Mouse (Mus musculus) embryonic facial prominence, embryonic 13.5 days (tissue): ENCODE measurements around the gene Olfml2a. TPM values are rescaled to one million over a fixed set of nuclear protein-coding genes. Genes with fewer than 3 reads are reported as not detected.
"Not testable (repeated sequence)": the region's sequence is repeated elsewhere in the genome, so short reads cannot be mapped to it uniquely, and the experiment has no call there.

Source experiments
- ATAC-seq: fragments of 200-750 bp; cut with Nextera tagmentation; 2 replicates; pipeline ENCODE4 v1.8.0; 2017; ENCODE audit warnings: low read depth; ENCODE audit not compliant: insufficient number of reproducible peaks, insufficient read depth, low FRiP score, low TSS enrichment
- H3K27ac ChIP-seq: fragments of 300-500 bp; sonication (generic); 2 replicates; pipeline ENCODE4 v1.5.1; 2015; ENCODE audit warnings: moderate library complexity, mild to moderate bottlenecking, inconsistent platforms
- H3K27me3 ChIP-seq: fragments of 300-500 bp; sonication (generic); 2 replicates; pipeline ENCODE4 v1.6.1; 2015; ENCODE audit warnings: mild to moderate bottlenecking, inconsistent platforms
- H3K36me3 ChIP-seq: fragments of 300-500 bp; sonication (generic); 2 replicates; pipeline ENCODE4 v1.6.1; 2015; ENCODE audit warnings: mild to moderate bottlenecking, inconsistent platforms
- H3K4me1 ChIP-seq: fragments of 300-500 bp; sonication (generic); 2 replicates; pipeline ENCODE4 v1.6.1; 2015; ENCODE audit warnings: inconsistent platforms
- H3K4me2 ChIP-seq: fragments of 300-500 bp; sonication (generic); 2 replicates; pipeline ENCODE4 v1.6.1; 2015; ENCODE audit warnings: moderate library complexity, mild to moderate bottlenecking, inconsistent platforms
- H3K4me3 ChIP-seq: fragments of 300-500 bp; sonication (generic); 2 replicates; pipeline ENCODE4 v1.5.1; 2015; ENCODE audit warnings: mild to moderate bottlenecking, inconsistent platforms
- H3K9ac ChIP-seq: fragments of 300-500 bp; sonication (generic); 2 replicates; pipeline ENCODE4 v1.6.1; 2015; ENCODE audit warnings: mild to moderate bottlenecking, inconsistent platforms
- H3K9me3 ChIP-seq: fragments of 300-500 bp; sonication (generic); 2 replicates; pipeline ENCODE4 v1.6.1; 2016; ENCODE audit warnings: inconsistent platforms
- WGBS: fragments of 180-500 bp; shearing (Covaris S2); methylation state at CpG from one replicate; pipeline ENCODE4 v1.1.7; 2015; ENCODE audit warnings: mixed read lengths; 5-methylcytosine and 5-hydroxymethylcytosine counted together
- polyA plus RNA-seq: library from polyadenylated mRNA; unstranded; fragments of >200 nt; fragmentation: Nextera tagmentation; extraction: Ambion mirVana; gene quantifications from 2 replicates; pipeline ENCODE4 v1.2.1, GENCODE M21; 2015

Gene Olfml2a
- polyA plus RNA-seq, 1 experiment from 2014 or later = 9.0 TPM

- ATAC-seq = peak; percentile 82
- Histone ChIP-seq H3K36me3 (peaks cover 40% of the 10 kb centered on the region), H3K27ac (peak within 1 kb of the TSS; percentile 91), H3K4me3 (peak within 1 kb of the TSS; percentile 65), H3K9me3 (no peaks in the 10 kb centered on the region), H3K9ac (peak within 1 kb of the TSS; percentile 94), H3K4me1 (peaks cover 41% of the 10 kb centered on the region), H3K4me2 (peak within 1 kb of the TSS; percentile 87), H3K27me3 (no peaks in the 10 kb centered on the region)
- under 1% methylated on average over 58 of the region's 58 CpGs for WGBS
Observed at GRCm38 (mm10) chr2:39004880-39005435, 73.2 kb downstream of the Olfml2a start, which contains the start of gene Arpc5l. TSS of gene Arpc5l (plus strand) at chr2:39005348.

DNA sequence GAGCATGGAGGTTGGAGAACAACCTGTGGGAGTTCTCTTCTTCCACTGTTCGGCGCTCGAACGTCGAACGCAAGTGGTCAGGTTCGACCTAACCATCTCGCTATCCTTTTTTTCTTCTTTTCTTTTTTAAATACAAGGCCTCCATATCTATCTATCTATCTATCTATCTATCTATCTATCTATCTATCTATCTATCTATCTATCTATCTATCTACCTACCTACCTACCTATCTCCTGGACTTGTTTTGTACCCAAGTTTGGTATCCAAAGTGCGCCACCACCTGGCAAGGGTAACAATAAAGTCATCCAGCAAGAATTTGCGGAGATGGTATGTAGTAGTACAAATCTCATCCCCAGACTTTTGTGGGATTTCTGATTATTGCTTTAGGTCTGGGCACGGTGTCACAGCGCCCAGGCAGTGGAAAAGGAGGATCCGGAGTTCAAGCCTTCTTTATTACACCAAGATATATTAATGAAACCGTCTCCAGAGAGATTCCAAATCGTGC lies 73.8 kb downstream of the Olfml2a start, which contains the start of gene Rpl35:
Gene Rpl35, minus strand, starts transcription at position 51 of the 506 bp plus-strand sequence.
- Histone ChIP-seq H3K9me3 (no peaks in the 10 kb centered on the region), H3K4me1 (peaks cover 45% of the 10 kb centered on the region), H3K9ac (peak within 1 kb of the TSS; percentile 94), H3K36me3 (peaks cover 35% of the 10 kb centered on the region), H3K4me3 (peak within 1 kb of the TSS; percentile 65), H3K27ac (peak within 1 kb of the TSS; percentile 91), H3K4me2 (peak within 1 kb of the TSS; percentile 87), H3K27me3 (no peaks in the 10 kb centered on the region)
- no peak for ATAC-seq
- 13% methylated on average over 15 of the region's 15 CpGs for WGBS

DNA sequence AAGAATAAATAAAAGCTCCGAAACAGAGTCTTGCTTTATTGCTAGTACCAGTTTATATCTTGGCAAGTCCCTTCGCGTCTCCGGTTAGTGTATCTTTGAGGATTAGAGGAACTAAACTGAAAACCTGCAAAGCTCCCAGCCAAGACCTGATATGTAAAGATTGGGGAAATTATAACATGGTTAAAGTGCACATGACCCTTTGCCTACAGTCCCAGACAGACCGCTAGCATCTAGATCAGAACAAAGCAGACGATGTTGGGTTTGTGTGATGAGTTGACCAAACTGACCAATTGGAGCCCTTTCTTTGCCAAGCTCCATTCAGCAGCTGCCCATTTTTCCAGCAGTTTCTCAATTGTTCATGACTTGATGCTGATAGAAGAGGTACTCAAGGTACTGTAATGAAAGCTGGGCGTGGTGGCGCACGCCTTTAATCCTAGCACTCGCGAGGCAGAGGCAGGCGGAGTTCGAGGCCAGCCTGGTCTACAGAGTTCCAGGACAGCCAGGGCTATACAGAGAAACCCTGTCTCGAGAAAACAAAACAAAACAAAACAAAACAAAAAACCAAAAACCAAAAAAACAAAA lies 74.5 kb downstream of the Olfml2a start:
- H3K9ac ChIP-seq = peak overlapping the region; percentile 94
- peaks cover 29% of the 10 kb centered on the region for H3K36me3 ChIP-seq
- H3K4me3 ChIP-seq = peak overlapping the region; percentile 65
- H3K27me3 ChIP-seq = no peaks in the 10 kb centered on the region
- no peaks in the 10 kb centered on the region for H3K9me3 ChIP-seq
- H3K4me2 ChIP-seq = peak overlapping the region; percentile 87
- 91% methylated on average over 14 of the region's 14 CpGs for WGBS
- ATAC-seq = no peak
- H3K4me1 ChIP-seq = peaks cover 49% of the 10 kb centered on the region
- H3K27ac ChIP-seq = no peak overlapping the region

DNA sequence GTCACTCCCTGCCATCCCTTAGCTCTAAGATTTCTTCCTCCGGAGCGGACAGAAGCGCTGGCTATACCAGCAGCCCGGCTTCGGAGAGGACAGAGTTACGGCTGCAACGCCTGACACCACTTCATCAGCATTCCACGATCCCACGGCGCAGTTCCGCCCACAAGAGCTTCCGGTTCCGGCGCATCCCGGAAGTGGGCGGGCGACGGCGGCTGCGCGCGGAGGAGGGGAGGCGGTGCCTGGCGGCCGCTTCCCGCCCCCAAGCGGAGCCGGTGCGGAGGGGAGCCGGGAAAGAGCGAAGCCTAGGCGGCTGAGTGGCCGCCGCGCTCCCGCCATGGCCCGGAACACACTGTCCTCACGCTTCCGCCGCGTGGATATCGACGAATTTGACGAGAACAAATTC lies 76.1 kb downstream of the Olfml2a start:
- ATAC-seq = peak; percentile 86
- H3K27me3 ChIP-seq = no peaks in the 10 kb centered on the region
- peak overlapping the region; percentile 93 for H3K9ac ChIP-seq
- H3K4me3 ChIP-seq = peak overlapping the region; percentile 95
- under 1% methylated on average over 42 of the region's 44 CpGs for WGBS
- H3K27ac ChIP-seq = peak overlapping the region; percentile 94
- peaks cover 44% of the 10 kb centered on the region for H3K4me1 ChIP-seq
- H3K36me3 ChIP-seq = peaks cover 26% of the 10 kb centered on the region
- H3K4me2 ChIP-seq = peak overlapping the region; percentile 92
- H3K9me3 ChIP-seq = no peaks in the 10 kb centered on the region

GRCm38 (mm10) chr2:39008350-39008851 lies 76.6 kb downstream of the Olfml2a start:
- Histone ChIP-seq H3K4me2 (peak overlapping the region; percentile 92), H3K36me3 (peaks cover 26% of the 10 kb centered on the region), H3K27ac (peak overlapping the region; percentile 94), H3K9ac (peak overlapping the region; percentile 93), H3K4me1 (peaks cover 39% of the 10 kb centered on the region), H3K4me3 (peak overlapping the region; percentile 95), H3K9me3 (no peaks in the 10 kb centered on the region), H3K27me3 (no peaks in the 10 kb centered on the region)
- under 1% methylated on average over 25 of the region's 25 CpGs for WGBS
- peak; percentile 34 for ATAC-seq

DNA sequence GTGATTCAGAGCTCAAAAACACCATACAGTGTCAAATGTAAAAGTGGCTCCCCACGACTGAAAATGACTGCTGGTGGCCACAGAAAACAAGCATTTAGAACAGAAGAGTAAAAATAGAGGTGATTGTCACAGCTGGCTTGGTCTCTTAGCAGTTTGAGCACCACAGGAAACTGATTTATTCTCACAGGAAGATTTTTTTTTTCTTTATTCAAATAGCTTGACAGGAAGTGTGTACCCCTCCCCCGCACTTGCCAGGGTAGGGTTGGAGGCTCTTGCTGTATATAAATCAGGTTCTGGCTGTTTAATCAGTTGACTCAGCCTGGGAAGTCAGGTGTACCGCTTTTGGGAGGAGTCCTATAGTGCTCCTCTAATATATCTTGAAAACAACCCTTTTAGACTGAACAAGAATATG lies 77.2 kb downstream of the Olfml2a start:
- WGBS = 32% methylated on average over 3 of the region's 3 CpGs
- peak overlapping the region; percentile 93 for H3K9ac ChIP-seq
- H3K27ac ChIP-seq = no peak overlapping the region
- peaks cover 27% of the 10 kb centered on the region for H3K36me3 ChIP-seq
- H3K27me3 ChIP-seq = no peaks in the 10 kb centered on the region
- peaks cover 33% of the 10 kb centered on the region for H3K4me1 ChIP-seq
- H3K4me3 ChIP-seq = peak overlapping the region; percentile 95
- H3K9me3 ChIP-seq = no peaks in the 10 kb centered on the region
- no peak for ATAC-seq
- peak overlapping the region; percentile 92 for H3K4me2 ChIP-seq

- ATAC-seq, H3K4me2 ChIP-seq, H3K27ac ChIP-seq, H3K27me3 ChIP-seq, H3K9ac ChIP-seq, H3K9me3 ChIP-seq, H3K4me3 ChIP-seq: not testable (repeated sequence)
- Histone ChIP-seq H3K36me3 (peaks cover 39% of the 10 kb centered on the region), H3K4me1 (peaks cover 30% of the 10 kb centered on the region)
- 90% methylated on average over 5 of the region's 5 CpGs for WGBS
Observed at GRCm38 (mm10) chr2:39010144-39010543, 78.4 kb downstream of the Olfml2a start.

- Histone ChIP-seq H3K4me3 (no peak overlapping the region), H3K4me2 (no peak overlapping the region), H3K9me3 (no peaks in the 10 kb centered on the region), H3K4me1 (peaks cover 24% of the 10 kb centered on the region), H3K36me3 (peaks cover 50% of the 10 kb centered on the region), H3K9ac (no peak overlapping the region), H3K27ac (no peak overlapping the region), H3K27me3 (no peaks in the 10 kb centered on the region)
- ATAC-seq = no peak
Observed at GRCm38 (mm10) chr2:39011264-39011663, 79.5 kb downstream of the Olfml2a start.

DNA sequence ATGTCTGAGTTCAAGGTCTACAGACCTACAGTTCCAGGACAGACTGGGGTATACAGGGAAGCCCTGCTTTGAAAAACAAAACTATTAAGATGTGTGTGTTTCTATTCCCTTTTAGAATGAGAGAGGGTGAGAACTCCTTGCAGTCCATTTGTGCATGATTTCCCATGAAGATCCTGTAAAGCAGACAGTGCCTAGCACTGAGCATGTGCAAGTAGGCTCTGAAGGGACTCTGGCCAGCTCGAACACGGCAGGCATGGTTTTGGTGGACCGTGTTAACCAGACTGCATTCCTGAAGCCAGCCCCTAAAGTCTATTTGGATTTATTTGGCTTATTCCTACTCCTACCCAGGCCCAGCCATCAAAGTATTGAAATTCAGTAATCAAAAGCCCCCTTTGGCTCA lies 80.2 kb downstream of the Olfml2a start:
- no peak overlapping the region for H3K4me3 ChIP-seq
- no peak for ATAC-seq
- no peaks in the 10 kb centered on the region for H3K27me3 ChIP-seq
- H3K9me3 ChIP-seq = no peaks in the 10 kb centered on the region
- H3K9ac ChIP-seq = 0 out of 2 replicates have a peak overlapping the region, but pooled peaks have one; percentile 11
- peaks cover 22% of the 10 kb centered on the region for H3K4me1 ChIP-seq
- H3K4me2 ChIP-seq = no peak overlapping the region
- H3K36me3 ChIP-seq = peaks cover 56% of the 10 kb centered on the region
- H3K27ac ChIP-seq = no peak overlapping the region
- whole genome bisulfite sequencing = 89% methylated on average over 3 of the region's 3 CpGs

- ATAC-seq = no peak
Observed at GRCm38 (mm10) chr2:39012768-39013279, 81.0 kb downstream of the Olfml2a start.

More at GRCm38 (mm10) chr2:39012768-39013279, 81.0 kb downstream of the Olfml2a start:
- H3K4me2 ChIP-seq = no peak overlapping the region
- H3K27me3 ChIP-seq = no peaks in the 10 kb centered on the region
- 0 out of 2 replicates have a peak overlapping the region, but pooled peaks have one; percentile 21 for H3K9ac ChIP-seq
- H3K9me3 ChIP-seq = no peaks in the 10 kb centered on the region
- H3K27ac ChIP-seq = no peak overlapping the region
- peaks cover 19% of the 10 kb centered on the region for H3K4me1 ChIP-seq
- H3K36me3 ChIP-seq = peaks cover 64% of the 10 kb centered on the region
- H3K4me3 ChIP-seq = no peak overlapping the region
- WGBS = 85% methylated on average over 7 of the region's 7 CpGs
